Mouse (Mus musculus) forebrain, embryonic 14.5 days (tissue): Measurements from ENCODE around the gene Dgcr6. TPM values are rescaled to one million over a fixed set of nuclear protein-coding genes. Genes with fewer than 3 reads are reported as not detected.
A peak's percentile ranks its signal among the peaks of the same experiment; 100 is the strongest.

Experiments used
- ATAC-seq: fragments of 200-750 bp; cut with Nextera tagmentation; 2 replicates; pipeline ENCODE4 v1.8.0; 2017; ENCODE audit warnings: mild to moderate bottlenecking, moderate library complexity
- DNase-seq: peaks from one replicate; pipeline ENCODE4 v3.0.0-alpha.2; 2015; ENCODE audit warnings: low spot score
- H3K27ac ChIP-seq: fragments of 300-500 bp; sonication (generic); 2 replicates; pipeline ENCODE4 v1.5.1; 2014; ENCODE audit warnings: low read depth, mild to moderate bottlenecking, control low read depth, low read length, moderate library complexity
- H3K27me3 ChIP-seq: fragments of 300-500 bp; sonication (generic); replicated peaks from 2 replicates; pipeline ENCODE4 v1.6.1; 2014; ENCODE audit warnings: low read length, control low read depth, mixed read lengths; ENCODE audit not compliant: control insufficient read depth, insufficient read depth
- H3K36me3 ChIP-seq: fragments of 300-500 bp; sonication (generic); 2 replicates; pipeline ENCODE4 v1.6.1; 2014; ENCODE audit warnings: low read length, control low read depth; ENCODE audit not compliant: control insufficient read depth, insufficient read depth
- H3K4me1 ChIP-seq: fragments of 300-500 bp; sonication (generic); 2 replicates; pipeline ENCODE4 v1.6.1; 2014; ENCODE audit warnings: antibody characterized with exemption, low read length, control low read depth; ENCODE audit not compliant: control insufficient read depth, insufficient read depth
- H3K4me2 ChIP-seq: fragments of 300-500 bp; sonication (generic); 2 replicates; pipeline ENCODE4 v1.6.1; 2014; ENCODE audit warnings: mild to moderate bottlenecking, control low read depth, low read length
- H3K4me3 ChIP-seq: fragments of 300-500 bp; sonication (generic); 2 replicates; pipeline ENCODE4 v1.5.1; 2014; ENCODE audit warnings: low read depth, low read length, control low read depth
- H3K9ac ChIP-seq: fragments of 300-500 bp; sonication (generic); 2 replicates; pipeline ENCODE4 v1.6.1; 2014; ENCODE audit warnings: mild to moderate bottlenecking, low read length, control low read depth, moderate library complexity
- H3K9me3 ChIP-seq: fragments of 300-500 bp; sonication (generic); replicated peaks from 2 replicates; pipeline ENCODE4 v1.6.1; 2016; ENCODE audit warnings: low read length, control low read depth, mixed read lengths; ENCODE audit not compliant: control insufficient read depth
- WGBS: fragments of 180-500 bp; shearing (Covaris S2); extraction: QIAGEN DNeasy Blood & Tissue Kit; methylation state at CpG from one replicate; pipeline ENCODE4 v1.1.7; 2014; 5-methylcytosine and 5-hydroxymethylcytosine counted together
- polyA plus RNA-seq: library from polyadenylated mRNA; unstranded; fragments of >200 nt; fragmentation: Nextera tagmentation; extraction: Ambion mirVana; gene quantifications from 2 replicates; pipeline ENCODE4 v1.2.1, GENCODE M21; 2014

The Dgcr6 gene
- polyA plus RNA-seq, 1 experiment from 2014 or later = 179 TPM

DNA sequence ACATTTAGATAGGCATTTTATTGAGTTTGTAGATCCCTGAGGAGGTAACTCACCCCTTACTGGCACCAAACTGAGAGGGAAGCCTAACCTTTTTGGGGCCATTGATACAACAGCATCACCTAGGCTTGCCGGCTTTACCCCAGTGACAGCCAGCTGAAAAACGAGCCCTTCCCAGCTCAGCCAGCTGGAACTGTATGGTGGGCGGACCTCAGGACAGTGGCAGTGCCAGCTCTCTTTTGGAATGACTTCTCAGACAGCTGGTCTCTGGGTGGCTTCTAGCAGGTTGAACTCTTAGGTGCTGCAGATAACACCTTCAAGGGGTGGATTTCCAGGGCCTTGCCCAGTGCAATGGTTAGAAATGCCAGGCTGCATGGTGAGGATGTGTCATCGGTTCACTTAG lies 18.4 kb upstream of the Dgcr6 start:
- DNase-seq (no peak), ATAC-seq (no peak)
- Histone ChIP-seq H3K27ac (no peak overlapping the region), H3K36me3 (no peaks in the 10 kb centered on the region), H3K9ac (no peak overlapping the region), H3K4me1 (no peaks in the 10 kb centered on the region), H3K4me2 (no peak overlapping the region), H3K4me3 (no peak overlapping the region), H3K9me3 (no peaks in the 10 kb centered on the region), H3K27me3 (no peaks in the 10 kb centered on the region)
- WGBS = 74% methylated on average over 4 of the region's 4 CpGs

DNA sequence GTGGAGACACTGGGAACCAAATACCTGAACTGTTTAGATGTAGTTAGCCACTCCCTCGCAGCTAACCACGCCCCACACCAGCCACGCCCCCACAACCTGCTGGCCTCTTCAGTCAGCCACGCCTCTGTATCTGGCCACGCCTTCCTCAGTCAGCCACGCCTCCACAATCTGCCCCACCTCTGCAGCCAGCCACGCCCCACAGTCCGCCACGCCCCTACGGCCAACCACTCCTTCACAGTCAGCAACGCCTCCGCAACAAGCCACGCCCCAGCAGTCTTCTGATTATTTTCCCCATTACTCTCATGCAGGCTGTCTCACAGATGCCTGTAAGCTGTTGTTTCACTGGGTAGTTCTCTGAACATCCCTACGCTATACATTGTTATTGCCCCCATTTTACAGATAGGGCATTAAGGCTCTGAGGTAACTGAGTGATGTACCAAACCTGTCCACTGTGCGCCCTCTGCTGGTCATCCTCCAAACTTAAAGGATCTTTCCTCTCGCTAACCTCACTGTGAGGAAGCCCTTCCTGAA lies 16.2 kb upstream of the Dgcr6 start:
- H3K9ac ChIP-seq = no peak overlapping the region
- no peaks in the 10 kb centered on the region for H3K9me3 ChIP-seq
- no peak overlapping the region for H3K4me2 ChIP-seq
- H3K4me3 ChIP-seq = no peak overlapping the region
- WGBS = 13% methylated on average over 16 of the region's 16 CpGs
- no peak; the same call in 1 of the 2 replicates for ATAC-seq
- no peaks in the 10 kb centered on the region for H3K36me3 ChIP-seq
- no peak overlapping the region for H3K27ac ChIP-seq
- DNase-seq = peak; percentile 54
- no peaks in the 10 kb centered on the region for H3K27me3 ChIP-seq
- H3K4me1 ChIP-seq = no peaks in the 10 kb centered on the region

DNA sequence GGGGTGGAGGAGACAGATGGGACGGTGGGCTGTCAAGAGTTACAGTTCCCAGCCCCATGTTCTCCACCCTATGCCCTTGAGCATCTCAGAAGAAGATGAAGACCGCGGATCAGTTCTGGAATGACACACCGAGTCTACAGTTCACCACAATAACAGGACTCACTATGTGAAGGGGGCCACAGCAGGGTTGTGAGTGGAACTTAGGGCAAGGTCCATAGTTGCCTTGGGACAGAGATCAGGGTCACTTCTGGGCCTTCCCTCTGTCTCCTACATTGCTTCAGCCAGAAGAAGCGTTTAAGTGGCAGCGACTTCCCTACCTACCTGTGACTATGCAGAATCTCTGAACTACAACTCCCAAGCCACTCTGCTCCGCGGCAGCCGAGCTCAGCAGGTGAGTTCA lies 15.6 kb upstream of the Dgcr6 start:
- H3K4me2 ChIP-seq = no peak overlapping the region
- WGBS = 50% methylated on average over 9 of the region's 9 CpGs
- no peak overlapping the region for H3K27ac ChIP-seq
- H3K36me3 ChIP-seq = no peaks in the 10 kb centered on the region
- no peak overlapping the region for H3K9ac ChIP-seq
- H3K9me3 ChIP-seq = no peaks in the 10 kb centered on the region
- no peak; the same call in 1 of the 2 replicates for ATAC-seq
- no peak overlapping the region for H3K4me3 ChIP-seq
- no peaks in the 10 kb centered on the region for H3K27me3 ChIP-seq
- no peak for DNase-seq
- H3K4me1 ChIP-seq = no peaks in the 10 kb centered on the region

DNA sequence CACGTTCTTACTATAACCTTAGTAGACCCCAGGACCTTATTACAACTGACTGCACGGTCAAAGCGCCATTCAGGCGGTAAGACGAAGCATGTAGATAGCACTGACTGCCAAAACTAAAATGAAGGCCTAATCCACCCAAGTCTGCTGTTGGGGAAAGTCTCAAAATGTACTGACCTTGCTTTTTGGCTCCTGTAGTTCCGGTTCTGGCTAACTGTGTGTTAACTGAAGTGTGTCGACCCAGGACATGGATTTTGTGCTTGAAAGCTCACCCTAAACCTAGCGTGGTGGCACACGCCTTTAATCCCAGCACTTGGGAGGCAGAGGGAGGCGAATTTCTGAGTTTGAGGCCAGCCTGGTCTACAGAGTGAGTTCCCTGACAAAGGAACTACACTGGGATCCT lies 7.7 kb upstream of the Dgcr6 start:
- DNase-seq (no peak), ATAC-seq (no peak)
- no peaks in the 10 kb centered on the region for H3K4me1 ChIP-seq
- H3K4me3 ChIP-seq = no peak overlapping the region
- H3K9ac ChIP-seq = no peak overlapping the region
- 85% methylated on average over 10 of the region's 10 CpGs for WGBS
- H3K27ac ChIP-seq = no peak overlapping the region
- no peaks in the 10 kb centered on the region for H3K36me3 ChIP-seq
- no peak overlapping the region for H3K4me2 ChIP-seq
- H3K9me3 ChIP-seq = no peaks in the 10 kb centered on the region
- no peaks in the 10 kb centered on the region for H3K27me3 ChIP-seq

DNA sequence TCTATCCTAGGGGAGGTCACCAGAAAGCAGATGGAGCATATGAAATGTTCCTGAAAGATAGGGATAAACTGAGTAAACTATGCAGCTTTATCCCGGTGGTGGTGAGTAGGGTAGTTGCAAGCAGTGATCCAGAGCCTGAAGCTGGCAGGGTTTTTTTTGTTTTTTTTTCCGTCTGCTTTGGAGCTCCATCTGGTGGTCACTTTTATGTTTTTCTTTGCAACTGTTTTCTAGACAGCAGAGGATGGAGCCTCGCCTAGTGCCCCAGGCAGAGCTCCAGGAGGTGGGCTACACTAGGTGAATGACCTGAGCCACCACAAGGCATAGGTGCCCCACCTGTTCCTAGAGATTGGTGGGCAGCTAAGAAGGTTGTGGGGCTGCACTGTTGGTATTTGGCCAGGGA lies 5.0 kb upstream of the Dgcr6 start:
- Histone ChIP-seq H3K27ac (no peak overlapping the region), H3K4me1 (no peaks in the 10 kb centered on the region), H3K4me2 (no peak overlapping the region), H3K9ac (no peak overlapping the region), H3K9me3 (no peaks in the 10 kb centered on the region), H3K27me3 (no peaks in the 10 kb centered on the region), H3K4me3 (no peak overlapping the region), H3K36me3 (no peaks in the 10 kb centered on the region)
- DNase-seq = peak; percentile 85
- under 1% methylated on average over 3 of the region's 3 CpGs for WGBS
- peak; percentile 63 for ATAC-seq

DNA sequence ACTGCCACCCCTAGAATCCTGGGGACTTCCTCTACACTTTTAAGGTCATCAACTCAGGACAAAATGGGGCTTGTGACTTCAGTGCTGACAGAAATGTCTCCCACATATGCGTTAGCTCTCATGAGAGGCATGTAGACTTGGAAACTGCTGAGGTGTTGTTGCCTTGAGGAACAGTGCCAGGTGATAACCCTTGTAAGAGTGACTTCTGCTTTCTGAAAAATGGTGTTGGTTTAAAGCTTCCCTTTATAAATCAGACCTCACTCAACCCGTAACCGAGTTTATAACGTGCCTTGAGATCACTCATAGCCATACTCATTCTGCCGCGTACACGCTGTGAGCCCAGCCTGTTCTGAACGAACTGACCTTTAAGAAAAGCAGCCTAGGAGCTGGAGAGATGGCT lies 4.6 kb upstream of the Dgcr6 start:
- Histone ChIP-seq H3K4me3 (no peak overlapping the region), H3K27ac (no peak overlapping the region), H3K9me3 (no peaks in the 10 kb centered on the region), H3K9ac (no peak overlapping the region), H3K36me3 (no peaks in the 10 kb centered on the region), H3K4me2 (no peak overlapping the region), H3K27me3 (no peaks in the 10 kb centered on the region), H3K4me1 (no peaks in the 10 kb centered on the region)
- DNase-seq (no peak), ATAC-seq (no peak)
- 77% methylated on average over 8 of the region's 8 CpGs for WGBS

DNA sequence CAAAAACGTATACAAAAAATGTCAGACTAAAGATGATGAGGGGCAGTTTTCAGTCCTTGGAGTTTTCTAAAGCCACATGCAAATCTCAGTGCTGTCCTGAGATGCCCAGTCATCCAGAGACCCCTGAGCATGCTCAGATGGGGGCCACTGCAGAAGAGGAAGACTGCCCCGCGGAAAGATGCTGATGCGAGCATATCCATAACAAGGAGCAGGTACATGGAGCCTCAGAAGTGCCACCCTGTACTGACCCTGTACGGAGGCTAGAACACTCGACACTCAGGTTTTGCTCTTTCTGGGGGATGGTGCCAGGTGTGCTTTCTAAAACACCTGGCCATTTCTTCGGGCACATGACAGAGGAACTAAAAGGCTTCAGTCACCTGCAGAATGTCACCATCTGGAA lies 338 bp upstream of the Dgcr6 start:
- no peak overlapping the region for H3K4me3 ChIP-seq
- no peak overlapping the region for H3K27ac ChIP-seq
- no peaks in the 10 kb centered on the region for H3K4me1 ChIP-seq
- no peak overlapping the region for H3K9ac ChIP-seq
- H3K27me3 ChIP-seq = no peaks in the 10 kb centered on the region
- DNase-seq = no peak
- H3K36me3 ChIP-seq = no peaks in the 10 kb centered on the region
- 0 out of 2 replicates have a peak, but pooled peaks have one; percentile 14 for ATAC-seq
- WGBS = 60% methylated on average over 7 of the region's 7 CpGs
- no peak overlapping the region for H3K4me2 ChIP-seq
- H3K9me3 ChIP-seq = no peaks in the 10 kb centered on the region

DNA sequence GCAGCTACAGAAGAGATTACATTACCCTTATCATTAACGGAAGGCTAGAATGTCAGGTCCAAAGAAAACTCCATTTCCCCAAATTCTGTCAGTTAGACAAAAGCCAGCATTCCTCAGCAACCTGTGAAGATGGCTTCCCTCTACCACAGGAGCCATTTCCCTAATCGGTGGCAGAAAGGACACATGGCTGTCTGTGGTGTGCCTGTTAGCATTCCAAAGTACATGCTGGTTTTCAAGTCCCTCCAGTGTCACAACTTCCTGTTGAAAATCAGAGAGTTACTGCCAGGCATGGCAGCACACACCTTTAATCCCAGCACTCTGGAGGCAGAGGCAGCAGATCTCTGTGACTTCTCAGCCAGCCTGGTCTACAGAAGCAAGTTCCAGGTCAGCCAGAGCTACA lies 3.6 kb downstream of the Dgcr6 start:
- no peak overlapping the region for H3K9ac ChIP-seq
- no peaks in the 10 kb centered on the region for H3K9me3 ChIP-seq
- WGBS = 73% methylated on average over 2 of the region's 2 CpGs
- H3K36me3 ChIP-seq = no peaks in the 10 kb centered on the region
- no peak for ATAC-seq
- no peak overlapping the region for H3K4me2 ChIP-seq
- no peak for DNase-seq
- no peak overlapping the region for H3K4me3 ChIP-seq
- no peaks in the 10 kb centered on the region for H3K27me3 ChIP-seq
- no peak overlapping the region for H3K27ac ChIP-seq
- H3K4me1 ChIP-seq = no peaks in the 10 kb centered on the region

DNA sequence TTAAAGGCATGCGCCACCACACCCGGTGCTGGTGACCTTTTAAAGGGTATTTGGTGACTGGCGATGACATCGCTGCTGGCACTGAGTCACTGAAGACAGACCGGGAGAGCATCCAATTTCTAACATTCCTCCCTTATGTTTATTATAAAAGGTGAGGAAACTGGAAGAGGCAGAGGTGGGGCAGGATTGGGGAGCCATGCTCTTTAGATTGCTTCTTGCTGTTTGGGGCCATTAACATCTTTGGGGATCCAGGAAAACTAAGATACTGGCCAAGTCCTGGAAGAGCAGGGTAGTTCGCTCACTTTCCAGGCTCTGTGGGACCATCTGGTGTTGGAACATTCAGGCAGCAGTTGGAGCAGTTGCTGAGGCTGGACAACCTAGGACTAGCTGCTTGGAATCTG lies 5.7 kb downstream of the Dgcr6 start:
- peak; percentile 19 for DNase-seq
- Histone ChIP-seq H3K27me3 (no peaks in the 10 kb centered on the region), H3K36me3 (no peaks in the 10 kb centered on the region), H3K27ac (no peak overlapping the region), H3K9ac (no peak overlapping the region), H3K9me3 (no peaks in the 10 kb centered on the region), H3K4me3 (no peak overlapping the region), H3K4me2 (no peak overlapping the region), H3K4me1 (no peaks in the 10 kb centered on the region)
- no peak for ATAC-seq
- 72% methylated on average over 6 of the region's 6 CpGs for WGBS
